Mouse (Mus musculus) spleen, adult 2 months (tissue): ENCODE data around the gene Prss33.

Source experiments
- CTCF ChIP-seq: fragments of 200-500 bp; IDR thresholded peaks from 2 replicates; pipeline ENCODE4 v1.5.1; 2011; ENCODE audit warnings: mild to moderate bottlenecking, inconsistent platforms; ENCODE audit not compliant: insufficient read depth, insufficient read length, insufficient replicate concordance; ENCODE audit errors: extremely low read depth
- POLR2A ChIP-seq: fragments of 200-500 bp; IDR thresholded peaks from 2 replicates; pipeline ENCODE4 v1.6.1; 2011; ENCODE audit warnings: low read depth, low read length, inconsistent platforms

GRCm38 (mm10) chr17:23791079-23791357 is 44.8 kb downstream of the Prss33 start:
- TF ChIP-seq CTCF (no peak), POLR2A (no peak)
